Mouse (Mus musculus) midbrain, embryonic 16.5 days (tissue): ENCODE measurements around the gene Ppm1m. TPM values are rescaled to one million over a fixed set of nuclear protein-coding genes. Genes with fewer than 3 reads are reported as not detected.
A peak's percentile ranks its signal among the peaks of the same experiment; 100 is the strongest.

Source experiments
- ATAC-seq: fragments of 200-750 bp; cut with Nextera tagmentation; 2 replicates; pipeline ENCODE4 v1.8.0; 2017; ENCODE audit warnings: moderate TSS enrichment
- H3K27ac ChIP-seq: fragments of 300-500 bp; sonication (generic); 2 replicates; pipeline ENCODE4 v1.5.1; 2014; ENCODE audit warnings: mild to moderate bottlenecking, low read length, mixed read lengths
- H3K27me3 ChIP-seq: fragments of 300-500 bp; sonication (generic); 2 replicates; pipeline ENCODE4 v1.6.1; 2014; ENCODE audit warnings: low read depth, low read length, mixed read lengths; ENCODE audit not compliant: control insufficient read depth, insufficient read depth
- H3K36me3 ChIP-seq: fragments of 300-500 bp; sonication (generic); 2 replicates; pipeline ENCODE4 v1.6.1; 2014; ENCODE audit warnings: mild to moderate bottlenecking, low read length, moderate library complexity, mixed read lengths; ENCODE audit not compliant: control insufficient read depth, insufficient read depth
- H3K4me1 ChIP-seq: fragments of 300-500 bp; sonication (generic); 2 replicates; pipeline ENCODE4 v1.6.1; 2014; ENCODE audit warnings: mild to moderate bottlenecking, low read length, mixed read lengths; ENCODE audit not compliant: control insufficient read depth, insufficient read depth
- H3K4me2 ChIP-seq: fragments of 300-500 bp; sonication (generic); 2 replicates; pipeline ENCODE4 v1.6.1; 2014; ENCODE audit warnings: mild to moderate bottlenecking, low read length, mixed read lengths
- H3K4me3 ChIP-seq: fragments of 300-500 bp; sonication (generic); 2 replicates; pipeline ENCODE4 v1.5.1; 2014; ENCODE audit warnings: low read depth, mild to moderate bottlenecking, low read length, moderate library complexity, mixed read lengths
- H3K9ac ChIP-seq: fragments of 300-500 bp; sonication (generic); 2 replicates; pipeline ENCODE4 v1.6.1; 2014; ENCODE audit warnings: low read depth, low read length, mixed read lengths
- H3K9me3 ChIP-seq: fragments of 300-500 bp; sonication (generic); replicated peaks from 2 replicates; pipeline ENCODE4 v1.6.1; 2014; ENCODE audit warnings: mild to moderate bottlenecking, low read length, mixed read lengths; ENCODE audit not compliant: control insufficient read depth, poor library complexity, severe bottlenecking
- WGBS: fragments of 180-500 bp; shearing (Covaris S2); extraction: QIAGEN DNeasy Blood & Tissue Kit; methylation state at CpG from one replicate; pipeline ENCODE4 v1.1.7; 2014; 5-methylcytosine and 5-hydroxymethylcytosine counted together
- microRNA counts: library from miRNA; unstranded; fragments of <30 nt; microRNA quantifications from one replicate; lab custom pipeline; 2016
- microRNA-seq: library from miRNA; unstranded; fragments of <30 nt; microRNA quantifications from one replicate; pipeline ENCODE4, GENCODE M21; 2017
- polyA plus RNA-seq: library from polyadenylated mRNA; unstranded; fragments of >200 nt; fragmentation: Nextera tagmentation; extraction: Ambion mirVana; gene quantifications from 2 replicates; pipeline ENCODE4 v1.2.1, GENCODE M21; 2015

The Ppm1m gene
- polyA plus RNA-seq, 1 experiment from 2014 or later, result 16.7 TPM

DNA sequence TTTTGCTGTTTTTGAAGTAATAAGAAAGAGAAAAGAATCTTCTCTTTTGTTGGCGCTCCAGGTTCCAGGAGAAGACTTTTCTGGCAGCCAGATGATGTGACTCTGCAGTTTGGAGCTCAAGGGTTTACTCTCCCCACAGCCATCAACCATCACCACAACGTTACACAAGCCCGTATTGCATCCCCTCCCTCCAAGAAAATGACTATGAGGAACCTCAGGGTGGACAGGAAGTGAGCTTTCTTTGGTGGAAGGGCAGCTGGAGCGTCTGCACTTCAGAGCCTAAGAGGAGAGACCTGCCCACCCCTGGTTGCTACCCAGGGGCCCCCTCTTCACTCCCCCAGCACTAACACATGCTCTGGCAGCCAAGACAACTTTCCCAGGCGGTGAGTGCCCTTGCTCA lies 52.3 kb downstream of the Ppm1m start:
- peaks cover 2% of the 10 kb centered on the region for H3K36me3 ChIP-seq
- no peaks in the 10 kb centered on the region for H3K9me3 ChIP-seq
- peak overlapping the region; percentile 62 for H3K4me3 ChIP-seq
- peak overlapping the region; percentile 83 for H3K9ac ChIP-seq
- peaks cover 30% of the 10 kb centered on the region for H3K4me1 ChIP-seq
- no peaks in the 10 kb centered on the region for H3K27me3 ChIP-seq
- no peak for ATAC-seq
- H3K4me2 ChIP-seq, result peak overlapping the region; percentile 82
- peak overlapping the region; percentile 95 for H3K27ac ChIP-seq
- 28% methylated on average over 5 of the region's 5 CpGs for WGBS

DNA sequence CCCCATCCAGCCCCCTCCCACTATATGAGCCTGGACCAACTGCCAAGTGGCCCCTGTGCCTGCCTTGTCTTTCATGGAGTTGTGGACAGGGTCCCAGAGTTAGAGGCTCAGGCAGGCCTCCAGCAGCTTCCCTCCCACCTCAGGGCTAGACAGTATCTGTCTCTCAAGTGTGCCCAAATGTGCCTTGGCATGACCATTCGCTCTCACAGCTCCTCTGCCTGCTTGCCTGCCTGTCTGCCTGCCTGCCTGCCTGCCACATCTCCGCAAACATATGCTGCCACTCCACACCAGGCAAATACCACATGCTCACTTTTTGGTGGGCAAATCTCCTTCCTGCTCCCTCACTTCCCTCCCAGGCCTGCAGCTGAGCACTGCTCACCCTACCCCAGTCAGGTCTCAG lies 54.0 kb downstream of the Ppm1m start:
- no peak overlapping the region for H3K4me3 ChIP-seq
- H3K4me1 ChIP-seq, result peaks cover 20% of the 10 kb centered on the region
- no peak for ATAC-seq
- H3K27ac ChIP-seq, result no peak overlapping the region
- H3K9me3 ChIP-seq, result no peaks in the 10 kb centered on the region
- H3K36me3 ChIP-seq, result no peaks in the 10 kb centered on the region
- H3K4me2 ChIP-seq, result no peak overlapping the region
- no peaks in the 10 kb centered on the region for H3K27me3 ChIP-seq
- no peak overlapping the region for H3K9ac ChIP-seq
- WGBS, result 92% methylated on average over 2 of the region's 2 CpGs

MicroRNA genes within 50 kb of the gene (microRNA counts, 519-probe panel; counts per million panel counts)
- microRNA mmu-let-7g (lab: Ali Mortazavi, UCI), result 3,988 counts per million, percentile 98 among the panel's probes with 10 or more counts

Small RNA genes lying within 50 kb of the gene (microRNA-seq; reads per million reads assigned to microRNA genes)
- gene Mir135a-1 (446 reads per million, percentile 71 among the genes with 10 or more reads in this experiment), gene Mirlet7g (71,863 reads per million, percentile 100 among the genes with 10 or more reads in this experiment)

Other genes starting within 250 kb of the Ppm1m start
- 0.29 and 0.82 TPM in 2 replicates for gene Col6a5, start 239.1 kb downstream of the Ppm1m start, polyA plus RNA-seq
- 1.8 and 2.2 TPM in 2 replicates for gene Col6a4, start 103.0 kb downstream of the Ppm1m start, polyA plus RNA-seq
- 3.5 and 3.9 TPM in 2 replicates for gene Glyctk, start 41.6 kb downstream of the Ppm1m start, polyA plus RNA-seq
- gene Wdr82, start 28.8 kb downstream of the Ppm1m start, polyA plus RNA-seq, result 35.5 and 35.9 TPM in 2 replicates
- 49.5 and 52.1 TPM in 2 replicates for gene Twf2, start 3.4 kb upstream of the Ppm1m start, polyA plus RNA-seq
- gene Tlr9, start 22.9 kb upstream of the Ppm1m start, polyA plus RNA-seq, result not detected in 2 replicates
- gene Alas1, start 48.9 kb upstream of the Ppm1m start, polyA plus RNA-seq, result 108 and 112 TPM in 2 replicates
- gene Poc1a, start 81.3 kb upstream of the Ppm1m start, polyA plus RNA-seq, result 8.0 and 9.0 TPM in 2 replicates
- gene Dusp7, start 168.9 kb upstream of the Ppm1m start, polyA plus RNA-seq, result 12.3 and 13.2 TPM in 2 replicates
- 551 and 555 TPM in 2 replicates for gene Rpl29, start 229.7 kb upstream of the Ppm1m start, polyA plus RNA-seq
- gene Acy1, start 238.6 kb upstream of the Ppm1m start, polyA plus RNA-seq, result 19.8 and 21.6 TPM in 2 replicates
- gene Abhd14b, start 247.7 kb upstream of the Ppm1m start, polyA plus RNA-seq, result 8.8 and 10.6 TPM in 2 replicates
- 71.9 and 82.0 TPM in 2 replicates for gene Abhd14a, start 247.9 kb upstream of the Ppm1m start, polyA plus RNA-seq